Mouse (Mus musculus) Patski (cell line): ENCODE data around the gene Ccdc27. TPM values are rescaled to one million over a fixed set of nuclear protein-coding genes. Genes with fewer than 3 reads are reported as not detected.

Experiments used
- ATAC-seq: fragments of 100-300 bp; one replicate; pipeline ENCODE4 v1.8.0; 2021
- CTCF ChIA-PET: fragments of 350-600 bp; sonication (Branson Sonifier 250); formaldehyde crosslinking; loops from one replicate; lab custom pipeline; 2022; ENCODE audit warnings: inconsistent platforms; lab: Charles Lee
- POLR2A ChIA-PET: fragments of 350-600 bp; sonication (Branson Sonifier 250); formaldehyde crosslinking; loops from one replicate; lab custom pipeline; 2022; ENCODE audit warnings: antibody characterized with exemption, inconsistent platforms; lab: Charles Lee
- DNase-seq: peaks from one replicate; pipeline ENCODE4 v3.0.0-alpha.2; 2011; ENCODE audit warnings: low read depth, low spot score
- H3K27me3 ChIP-seq: fragments of 371-371 bp; one replicate; pipeline ENCODE4 v1.5.1; 2021
- CTCF ChIP-seq: fragments of 100-300 bp; IDR thresholded peaks from one replicate; pipeline ENCODE4 v1.5.1; 2021
- in situ Hi-C: fragments of 300-500 bp; cut with MboI; formaldehyde crosslinking; loops from 3 replicates; pipeline ENCODE4 v1.11.1; 2018; ENCODE audit warnings: low pct_unique_long_range_greater_than_20kb, mixed read lengths
- polyA plus RNA-seq: library from polyadenylated mRNA; unstranded; gene quantifications from one replicate; pipeline ENCODE4 v1.2.3, GENCODE M21; 2021

Ccdc27 gene
- polyA plus RNA-seq, 1 experiment from 2014 or later: 0.03 TPM

DNA sequence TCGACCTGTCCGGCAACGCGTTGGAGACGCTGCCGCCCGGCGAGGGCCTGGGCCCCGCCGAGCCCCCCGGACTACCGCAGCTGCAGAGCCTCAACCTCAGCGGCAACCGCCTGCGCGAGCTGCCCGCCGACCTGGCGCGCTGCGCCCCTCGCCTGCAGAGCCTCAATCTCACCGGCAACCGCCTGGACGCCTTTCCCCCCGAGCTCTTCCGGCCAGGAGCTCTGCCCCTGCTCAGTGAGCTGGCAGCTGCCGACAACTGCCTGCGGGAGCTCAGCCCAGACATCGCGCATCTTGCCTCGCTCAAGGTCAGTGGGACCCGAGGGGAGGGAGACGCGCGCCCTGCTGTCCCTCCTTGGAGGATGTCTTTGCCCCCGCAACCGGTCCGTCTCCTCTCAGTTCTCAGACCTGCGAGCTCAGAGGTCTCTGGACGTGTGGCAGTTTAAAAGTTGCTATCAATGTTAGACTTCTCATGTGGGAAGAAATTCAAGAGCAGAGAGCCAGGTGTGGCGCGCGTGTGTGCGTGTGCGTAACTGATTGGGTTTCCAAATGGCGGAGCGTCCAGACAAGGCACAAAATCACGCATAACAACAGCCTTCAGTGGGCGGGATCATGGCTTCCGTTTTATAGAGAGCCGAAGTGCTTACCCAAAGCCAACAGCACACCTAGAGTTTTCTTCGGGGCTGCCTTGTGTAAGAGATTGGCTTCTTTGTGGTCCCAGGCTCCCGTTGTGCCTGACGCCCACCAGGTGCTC, 30.2 kb downstream of the Ccdc27 start:
- DNase-seq: no peak
- H3K27me3 ChIP-seq: no peaks in the 10 kb centered on the region
- ChIA-PET CTCF (interaction anchor here (2.1 kb wide), 1 partner anchor 7 kb away, joined by 8 read pairs; no protein-coding TSS in a partner anchor), POLR2A (interaction anchor here (1.3 to 1.5 kb wide), 2 partner anchors 10 to 13 kb away, joined by 5 to 11 read pairs; no protein-coding TSS in a partner anchor)
- TF ChIP-seq CTCF: no peak
- in situ Hi-C loops: no loop called here
- ATAC-seq: peak; percentile 19

- DNase-seq: no peak
- no peak for TF ChIP-seq CTCF
- CTCF ChIA-PET: interaction anchor here (2.1 kb wide), 1 partner anchor 8 kb away, joined by 8 read pairs; no protein-coding TSS in a partner anchor
- POLR2A ChIA-PET: interaction anchor here (0.7 to 1.5 kb wide), 3 partner anchors 8 to 14 kb away, joined by 3 to 11 read pairs (median 5); no protein-coding TSS in a partner anchor
- no peaks in the 10 kb centered on the region for H3K27me3 ChIP-seq
- ATAC-seq: peak; percentile 96
- in situ Hi-C loops: no loop called here
Measured at GRCm38 (mm10) chr4:154011646-154012089, 30.8 kb downstream of the Ccdc27 start, which contains the start of gene Lrrc47. Gene Lrrc47 (plus strand): TSS chr4:154011731.

- no peak for DNase-seq
- ChIA-PET POLR2A (interaction anchor here (0.7 to 1.5 kb wide), 4 partner anchors 8 to 14 kb away, joined by 3 to 11 read pairs (median 4); no protein-coding TSS in a partner anchor), CTCF (interaction anchor here (2.1 kb wide), 1 partner anchor 8 kb away, joined by 8 read pairs; no protein-coding TSS in a partner anchor)
- peak; percentile 45 for ATAC-seq
- in situ Hi-C loops: no loop called here
- TF ChIP-seq CTCF: no peak
- no peaks in the 10 kb centered on the region for H3K27me3 ChIP-seq
Measured at GRCm38 (mm10) chr4:154010907-154011645, 31.4 kb downstream of the Ccdc27 start.

- ATAC-seq (no peak), DNase-seq (no peak)
- no peak for TF ChIP-seq CTCF
- no peaks in the 10 kb centered on the region for H3K27me3 ChIP-seq
- POLR2A ChIA-PET: no interaction called here
- CTCF ChIA-PET: no interaction called here
- in situ Hi-C loops: no loop called here
Measured at GRCm38 (mm10) chr4:154007759-154008158, 34.7 kb downstream of the Ccdc27 start.

GRCm38 (mm10) chr4:154006264-154006663, 36.2 kb downstream of the Ccdc27 start:
- ATAC-seq: no peak
- ChIA-PET POLR2A (no interaction called here), CTCF (interaction anchor here (0.5 to 0.9 kb wide), 2 partner anchors 11 to 84 kb away, joined by 3 read pairs; no protein-coding TSS in a partner anchor)
- in situ Hi-C loops: no loop called here
- no peak for TF ChIP-seq CTCF
- no peaks in the 10 kb centered on the region for H3K27me3 ChIP-seq
- no peak for DNase-seq

DNA sequence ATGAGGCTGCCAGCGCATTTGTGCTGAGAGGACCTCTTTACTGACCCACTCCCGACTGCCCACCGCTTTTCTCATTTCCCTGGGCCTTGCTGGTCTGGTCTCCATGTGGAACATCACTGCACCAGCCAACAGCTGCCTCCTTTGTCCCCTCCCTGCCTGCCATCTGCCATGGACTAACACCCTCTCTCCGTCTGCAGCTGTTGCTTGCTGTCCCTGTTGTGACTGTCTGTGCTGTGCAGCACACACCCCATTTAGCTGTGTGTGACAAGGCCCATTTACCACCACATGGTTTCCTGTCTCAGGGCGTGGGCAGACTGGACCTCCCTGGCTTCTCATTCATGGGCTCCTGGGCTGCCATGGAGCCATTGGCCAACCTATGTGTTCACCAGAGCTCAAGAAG, 37.0 kb downstream of the Ccdc27 start:
- no peaks in the 10 kb centered on the region for H3K27me3 ChIP-seq
- DNase-seq (no peak), ATAC-seq (no peak)
- in situ Hi-C loops: no loop called here
- CTCF ChIA-PET: interaction anchor here (0.5 to 0.9 kb wide), 2 partner anchors 10 to 85 kb away, joined by 3 read pairs; no protein-coding TSS in a partner anchor
- TF ChIP-seq CTCF: no peak
- POLR2A ChIA-PET: no interaction called here

GRCm38 (mm10) chr4:153993505-153993904, 49.0 kb downstream of the Ccdc27 start:
- no peak for TF ChIP-seq CTCF
- no peak for ATAC-seq
- no peaks in the 10 kb centered on the region for H3K27me3 ChIP-seq
- in situ Hi-C loops: no loop called here
- DNase-seq: no peak
- ChIA-PET POLR2A (no interaction called here), CTCF (no interaction called here)

DNA sequence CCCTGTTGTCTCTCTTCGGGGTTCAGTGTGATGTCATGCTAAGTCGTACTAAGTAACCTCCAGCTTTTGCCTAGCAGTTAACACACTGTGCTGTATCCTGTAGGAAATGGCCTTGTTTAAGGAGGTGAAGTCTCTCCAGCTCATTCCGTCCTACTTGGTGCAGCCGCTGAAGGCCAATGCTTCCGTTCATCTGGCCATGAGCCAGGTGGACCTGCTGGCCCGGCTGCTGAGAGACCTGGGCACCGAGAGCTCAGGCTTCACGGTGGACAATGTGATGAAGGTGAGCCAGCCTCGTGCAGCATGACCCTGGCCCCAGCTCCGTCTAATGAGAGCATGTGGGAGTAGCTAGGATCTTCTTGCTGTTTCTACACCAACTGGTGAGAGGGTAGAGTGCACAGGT, 49.8 kb downstream of the Ccdc27 start:
- DNase-seq (no peak), ATAC-seq (no peak)
- no peaks in the 10 kb centered on the region for H3K27me3 ChIP-seq
- in situ Hi-C loops: no loop called here
- TF ChIP-seq CTCF: no peak
- ChIA-PET POLR2A (no interaction called here), CTCF (no interaction called here)

GRCm38 (mm10) chr4:153980470-153980869, 62.0 kb downstream of the Ccdc27 start:
- H3K27me3 ChIP-seq: no peaks in the 10 kb centered on the region
- DNase-seq (no peak), ATAC-seq (no peak)
- TF ChIP-seq CTCF: no peak
- POLR2A ChIA-PET: no interaction called here
- CTCF ChIA-PET: no interaction called here
- in situ Hi-C loops: no loop called here

- ChIA-PET CTCF (interaction anchor here (1.4 kb wide), 1 partner anchor 9 kb away, joined by 3 read pairs; no protein-coding TSS in a partner anchor), POLR2A (no interaction called here)
- TF ChIP-seq CTCF: no peak
- in situ Hi-C loops: no loop called here
- DNase-seq: no peak
- H3K27me3 ChIP-seq: no peaks in the 10 kb centered on the region
- ATAC-seq: no peak
Measured at GRCm38 (mm10) chr4:153979243-153979642, 63.2 kb downstream of the Ccdc27 start.

Other genes with a start within 250 kb of the Ccdc27 start
- gene A430005L14Rik, start 85.4 kb downstream of the Ccdc27 start, polyA plus RNA-seq: 20.7 TPM
- 4.1 TPM for gene Dffb, start 67.6 kb downstream of the Ccdc27 start, polyA plus RNA-seq
- gene Cep104, start 67.5 kb downstream of the Ccdc27 start, polyA plus RNA-seq: 19.2 TPM
- gene Lrrc47, start 30.9 kb downstream of the Ccdc27 start, polyA plus RNA-seq: 44.3 TPM
- 46.4 TPM for gene Smim1, start 16.4 kb downstream of the Ccdc27 start, polyA plus RNA-seq
- 0.46 TPM for gene Trp73, start 97.5 kb upstream of the Ccdc27 start, polyA plus RNA-seq
- gene Wrap73, start 99.7 kb upstream of the Ccdc27 start, polyA plus RNA-seq: 15.9 TPM
- 55.4 TPM for gene Tprgl, start 118.0 kb upstream of the Ccdc27 start, polyA plus RNA-seq
- 2.0 TPM for gene Megf6, start 128.1 kb upstream of the Ccdc27 start, polyA plus RNA-seq